Mouse (Mus musculus): ENCODE data around the gene Chsy1.

DNA sequence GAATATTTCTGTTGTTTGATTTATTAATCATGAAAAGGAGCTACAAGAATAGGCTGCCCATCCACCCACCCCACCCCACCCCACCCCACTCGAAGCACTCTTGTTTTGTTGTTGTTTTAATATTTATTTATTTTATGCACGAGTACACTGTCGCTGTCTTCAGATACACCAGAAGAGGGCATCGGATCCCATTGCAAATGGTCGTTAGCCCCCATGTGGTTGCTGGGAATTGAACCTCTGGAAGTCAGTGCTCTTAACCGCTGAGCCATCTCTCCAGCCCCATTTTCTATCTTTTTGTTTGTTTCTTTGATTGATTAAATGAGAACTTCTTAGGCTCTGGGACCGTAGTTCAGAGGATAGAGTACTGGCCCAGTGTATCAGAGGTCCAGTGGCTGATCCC, 1.4 kb upstream of the Chsy1 start:
- TF ChIP-seq CTCF (IDR thresholded peaks at IDR 0.05; ENCODE audit: low read depth) (peak; percentile 66), EP300 (optimal IDR thresholded peaks at IDR 0.05) (no peak)

Data from stomach, postnatal 0 days (tissue).